Mouse (Mus musculus) mouse embryonic stem cell (cell line): Measurements from ENCODE around the gene Cphx2.
"Not testable (repeated sequence)": the region's sequence is repeated elsewhere in the genome, so short reads cannot be mapped to it uniquely, and the experiment has no call there.

Source experiments
- in situ Hi-C, 2 experiments: fragments of 300-500 bp; cut with MboI; formaldehyde crosslinking; loops; 1 replicate in 1 of 2; 3 replicates in 1 of 2; pipeline ENCODE4 v1.14.3; 2019 to 2020; ENCODE audit warnings: low sequenced_read_pairs in 2 of 2, low pct_unique_long_range_greater_than_20kb in 1 of 2, mixed read lengths in 1 of 2; ENCODE audit not compliant: unreplicated experiment in 1 of 2

Gene Cphx2

GRCm38 (mm10) chr14:26081216-26081615, at the start of gene Cphx2:
TSS of gene Cphx2 (plus strand) at chr14:26081516.
- in situ Hi-C loops: not testable (repeated sequence)

GRCm38 (mm10) chr14:26034364-26034763, 47.0 kb upstream of the Cphx2 start:
- in situ Hi-C loops: not testable (repeated sequence)

- in situ Hi-C loops: not testable (repeated sequence)
These were observed 45.9 kb upstream of the Cphx2 start for GRCm38 (mm10) chr14:26035439-26035838.

GRCm38 (mm10) chr14:26042611-26043010, 38.7 kb upstream of the Cphx2 start, which contains the start of gene Gm9780:
TSS of gene Gm9780 (minus strand) at chr14:26042711.
- in situ Hi-C loops: not testable (repeated sequence)

GRCm38 (mm10) chr14:26045007-26045406, 36.3 kb upstream of the Cphx2 start:
- in situ Hi-C loops: not testable (repeated sequence)

GRCm38 (mm10) chr14:26047026-26047425, 34.3 kb upstream of the Cphx2 start:
- in situ Hi-C loops: not testable (repeated sequence)

GRCm38 (mm10) chr14:26048767-26049166, 32.5 kb upstream of the Cphx2 start:
- in situ Hi-C loops: not testable (repeated sequence)

GRCm38 (mm10) chr14:26058184-26058583, 23.1 kb upstream of the Cphx2 start:
- in situ Hi-C loops: not testable (repeated sequence)

- in situ Hi-C loops: not testable (repeated sequence)
These were observed 22.0 kb upstream of the Cphx2 start for GRCm38 (mm10) chr14:26059362-26059761.

GRCm38 (mm10) chr14:26066574-26067324, 14.6 kb upstream of the Cphx2 start:
- in situ Hi-C loops: not testable (repeated sequence)

- in situ Hi-C loops: not testable (repeated sequence)
These were observed 14.0 kb upstream of the Cphx2 start, which contains the start of gene Tmem254c for GRCm38 (mm10) chr14:26067325-26067633. TSS of gene Tmem254c (minus strand) at chr14:26067355.

GRCm38 (mm10) chr14:26076620-26077390, 4.5 kb upstream of the Cphx2 start:
- in situ Hi-C loops: not testable (repeated sequence)

- in situ Hi-C loops: not testable (repeated sequence)
These were observed 681 bp downstream of the Cphx2 start, which contains the start of gene Cphx3 for GRCm38 (mm10) chr14:26081997-26082396. TSS of gene Cphx3 (plus strand) at chr14:26082297.

GRCm38 (mm10) chr14:26097622-26098021, 16.3 kb downstream of the Cphx2 start:
- in situ Hi-C loops: not testable (repeated sequence)

GRCm38 (mm10) chr14:26118150-26118549, 36.8 kb downstream of the Cphx2 start, which contains the start of gene Duxbl2:
TSS of gene Duxbl2 (plus strand) at chr14:26118349.
- in situ Hi-C loops: not testable (repeated sequence)

GRCm38 (mm10) chr14:26118550-26119000, 37.3 kb downstream of the Cphx2 start:
- in situ Hi-C loops: not testable (repeated sequence)

GRCm38 (mm10) chr14:26119095-26119494, 37.8 kb downstream of the Cphx2 start:
- in situ Hi-C loops: not testable (repeated sequence)
